Mouse (Mus musculus) liver, embryonic 15.5 days (tissue): ENCODE results near the gene Dhrs7c. TPM values are rescaled to one million over a fixed set of nuclear protein-coding genes. Genes with fewer than 3 reads are reported as not detected.

Experiments
- ATAC-seq: fragments of 200-750 bp; cut with Nextera tagmentation; 2 replicates; pipeline ENCODE4 v1.8.0; 2017; ENCODE audit warnings: moderate number of reproducible peaks, mild to moderate bottlenecking, moderate library complexity; ENCODE audit not compliant: insufficient read depth
- H3K27ac ChIP-seq: fragments of 300-500 bp; sonication (generic); replicated peaks from 2 replicates; pipeline ENCODE4 v1.5.1; 2015; ENCODE audit warnings: mild to moderate bottlenecking, inconsistent platforms
- H3K27me3 ChIP-seq: fragments of 300-500 bp; sonication (generic); 2 replicates; pipeline ENCODE4 v1.6.1; 2015; ENCODE audit warnings: mild to moderate bottlenecking, inconsistent platforms
- H3K36me3 ChIP-seq: fragments of 300-500 bp; sonication (generic); replicated peaks from 2 replicates; pipeline ENCODE4 v1.6.1; 2015; ENCODE audit warnings: moderate library complexity, mild to moderate bottlenecking, inconsistent platforms
- H3K4me1 ChIP-seq: fragments of 300-500 bp; sonication (generic); replicated peaks from 2 replicates; pipeline ENCODE4 v1.6.1; 2015; ENCODE audit warnings: inconsistent platforms
- H3K4me2 ChIP-seq: fragments of 300-500 bp; sonication (generic); 2 replicates; pipeline ENCODE4 v1.6.1; 2015; ENCODE audit warnings: moderate library complexity, mild to moderate bottlenecking, inconsistent platforms
- H3K4me3 ChIP-seq: fragments of 300-500 bp; sonication (generic); replicated peaks from 2 replicates; pipeline ENCODE4 v1.5.1; 2015; ENCODE audit warnings: mild to moderate bottlenecking, inconsistent platforms
- H3K9ac ChIP-seq: fragments of 300-500 bp; sonication (generic); 2 replicates; pipeline ENCODE4 v1.6.1; 2015; ENCODE audit warnings: moderate library complexity, mild to moderate bottlenecking, inconsistent platforms
- H3K9me3 ChIP-seq: fragments of 300-500 bp; sonication (generic); replicated peaks from 2 replicates; pipeline ENCODE4 v1.6.1; 2016; ENCODE audit warnings: inconsistent platforms
- WGBS: fragments of 180-500 bp; shearing (Covaris S2); methylation state at CpG from one replicate; pipeline ENCODE4 v1.1.7; 2015; ENCODE audit warnings: mixed read lengths; ENCODE audit not compliant: insufficient replicate concordance; 5-methylcytosine and 5-hydroxymethylcytosine counted together
- polyA plus RNA-seq: library from polyadenylated mRNA; unstranded; fragments of >200 nt; fragmentation: Nextera tagmentation; extraction: Ambion mirVana; gene quantifications from 2 replicates; pipeline ENCODE4 v1.2.1, GENCODE M21; 2015

Dhrs7c gene
- polyA plus RNA-seq, 1 experiment from 2014 or later, result 1.2 TPM

- ATAC-seq, result no peak
- Histone ChIP-seq H3K9me3 (no peaks in the 10 kb centered on the region), H3K4me1 (no peaks in the 10 kb centered on the region), H3K27me3 (no peaks in the 10 kb centered on the region), H3K4me3 (no peak overlapping the region), H3K9ac (no peak overlapping the region), H3K4me2 (no peak overlapping the region), H3K27ac (no peak overlapping the region), H3K36me3 (no peaks in the 10 kb centered on the region)
- WGBS, result 63% methylated on average over 4 of the region's 4 CpGs
These were observed 47.2 kb downstream of the Dhrs7c start for GRCm38 (mm10) chr11:67845193-67845592.

- Histone ChIP-seq H3K9me3 (no peaks in the 10 kb centered on the region), H3K4me3 (no peak overlapping the region)
- WGBS, result 50% methylated on average over 5 of the region's 5 CpGs
These were observed 53.8 kb downstream of the Dhrs7c start for GRCm38 (mm10) chr11:67851770-67852169.

GRCm38 (mm10) chr11:67853996-67854395 lies 56.0 kb downstream of the Dhrs7c start:
- WGBS, result 32% methylated on average over 6 of the region's 6 CpGs
- no peak overlapping the region for H3K4me2 ChIP-seq
- H3K9ac ChIP-seq, result no peak overlapping the region

More at GRCm38 (mm10) chr11:67851770-67852169, 53.8 kb downstream of the Dhrs7c start:
- Histone ChIP-seq H3K27me3 (no peaks in the 10 kb centered on the region), H3K4me1 (no peaks in the 10 kb centered on the region), H3K4me2 (no peak overlapping the region), H3K9ac (no peak overlapping the region), H3K27ac (no peak overlapping the region), H3K36me3 (no peaks in the 10 kb centered on the region)
- ATAC-seq, result no peak

GRCm38 (mm10) chr11:67855035-67855434 lies 57.0 kb downstream of the Dhrs7c start:
- H3K4me1 ChIP-seq, result no peaks in the 10 kb centered on the region
- H3K9ac ChIP-seq, result no peak overlapping the region
- H3K27me3 ChIP-seq, result no peaks in the 10 kb centered on the region
- no peak for ATAC-seq
- WGBS, result 15% methylated on average over 2 of the region's 2 CpGs
- no peak overlapping the region for H3K4me2 ChIP-seq
- H3K36me3 ChIP-seq, result no peaks in the 10 kb centered on the region
- H3K4me3 ChIP-seq, result no peak overlapping the region
- no peak overlapping the region for H3K27ac ChIP-seq
- no peaks in the 10 kb centered on the region for H3K9me3 ChIP-seq

More at GRCm38 (mm10) chr11:67853996-67854395, 56.0 kb downstream of the Dhrs7c start:
- no peaks in the 10 kb centered on the region for H3K4me1 ChIP-seq
- H3K9me3 ChIP-seq, result no peaks in the 10 kb centered on the region
- H3K27ac ChIP-seq, result no peak overlapping the region
- H3K4me3 ChIP-seq, result no peak overlapping the region
- ATAC-seq, result no peak
- no peaks in the 10 kb centered on the region for H3K27me3 ChIP-seq
- H3K36me3 ChIP-seq, result no peaks in the 10 kb centered on the region

GRCm38 (mm10) chr11:67858518-67858917 lies 60.5 kb downstream of the Dhrs7c start:
- H3K27ac ChIP-seq, result no peak overlapping the region
- H3K4me1 ChIP-seq, result no peaks in the 10 kb centered on the region
- H3K9ac ChIP-seq, result no peak overlapping the region
- H3K9me3 ChIP-seq, result no peaks in the 10 kb centered on the region
- peaks cover 8% of the 10 kb centered on the region; the same call in 1 of the 2 replicates for H3K27me3 ChIP-seq
- no peak overlapping the region for H3K4me2 ChIP-seq
- no peak for ATAC-seq
- WGBS, result 75% methylated on average over 9 of the region's 9 CpGs
- H3K4me3 ChIP-seq, result no peak overlapping the region
- H3K36me3 ChIP-seq, result no peaks in the 10 kb centered on the region

GRCm38 (mm10) chr11:67860743-67861398 lies 62.9 kb downstream of the Dhrs7c start:
- H3K4me3 ChIP-seq, result no peak overlapping the region
- no peak overlapping the region for H3K27ac ChIP-seq
- no peaks in the 10 kb centered on the region for H3K36me3 ChIP-seq
- WGBS, result 46% methylated on average over 7 of the region's 7 CpGs
- peaks cover 8% of the 10 kb centered on the region; the same call in 1 of the 2 replicates for H3K27me3 ChIP-seq
- no peak overlapping the region for H3K4me2 ChIP-seq
- no peak overlapping the region for H3K9ac ChIP-seq
- no peak for ATAC-seq
- H3K9me3 ChIP-seq, result no peaks in the 10 kb centered on the region
- H3K4me1 ChIP-seq, result no peaks in the 10 kb centered on the region

- H3K27ac ChIP-seq, result no peak overlapping the region
- H3K9ac ChIP-seq, result no peak overlapping the region
- no peaks in the 10 kb centered on the region for H3K4me1 ChIP-seq
- 4% methylated on average over 7 of the region's 7 CpGs for WGBS
- H3K9me3 ChIP-seq, result no peaks in the 10 kb centered on the region
- no peaks in the 10 kb centered on the region for H3K36me3 ChIP-seq
- H3K4me3 ChIP-seq, result no peak overlapping the region
- peaks cover 8% of the 10 kb centered on the region; the same call in 1 of the 2 replicates for H3K27me3 ChIP-seq
- ATAC-seq, result no peak
- H3K4me2 ChIP-seq, result no peak overlapping the region
These were observed 63.4 kb downstream of the Dhrs7c start for GRCm38 (mm10) chr11:67861399-67861838.

GRCm38 (mm10) chr11:67865100-67865499 lies 67.1 kb downstream of the Dhrs7c start:
- no peak overlapping the region for H3K9ac ChIP-seq
- H3K36me3 ChIP-seq, result no peaks in the 10 kb centered on the region
- no peaks in the 10 kb centered on the region for H3K9me3 ChIP-seq
- no peak overlapping the region for H3K4me3 ChIP-seq
- no peaks in the 10 kb centered on the region for H3K4me1 ChIP-seq
- H3K27me3 ChIP-seq, result peaks cover 8% of the 10 kb centered on the region; the same call in 1 of the 2 replicates
- no peak overlapping the region for H3K4me2 ChIP-seq
- ATAC-seq, result no peak
- H3K27ac ChIP-seq, result no peak overlapping the region
- WGBS, result 61% methylated on average over 5 of the region's 5 CpGs

Other genes with a start within 250 kb of the Dhrs7c start
- not detected in 2 replicates for gene Rcvrn, start 102.9 kb upstream of the Dhrs7c start, polyA plus RNA-seq
- gene Glp2r, start 27.0 kb upstream of the Dhrs7c start, polyA plus RNA-seq, result 0.31 and 0.36 TPM in 2 replicates
- gene Gsg1l2, start 23.6 kb upstream of the Dhrs7c start, polyA plus RNA-seq, result not detected in 2 replicates
- not detected in 2 replicates for gene Usp43, start 124.0 kb downstream of the Dhrs7c start, polyA plus RNA-seq
- not detected in 2 replicates for gene Cfap52, start 167.5 kb downstream of the Dhrs7c start, polyA plus RNA-seq
- 17.3 and 20.0 TPM in 2 replicates for gene Stx8, start 168.0 kb downstream of the Dhrs7c start, polyA plus RNA-seq